Mouse (Mus musculus): Measurements from ENCODE around the gene Mtmr12. TPM values are rescaled to one million over a fixed set of nuclear protein-coding genes. Genes with fewer than 3 reads are reported as not detected.
"Not testable (repeated sequence)": the region's sequence is repeated elsewhere in the genome, so short reads cannot be mapped to it uniquely, and the experiment has no call there.

The Mtmr12 gene
- polyA plus RNA-seq (2012; rRNA removed) = 26.2 and 27.0 TPM in 2 replicates

DNA sequence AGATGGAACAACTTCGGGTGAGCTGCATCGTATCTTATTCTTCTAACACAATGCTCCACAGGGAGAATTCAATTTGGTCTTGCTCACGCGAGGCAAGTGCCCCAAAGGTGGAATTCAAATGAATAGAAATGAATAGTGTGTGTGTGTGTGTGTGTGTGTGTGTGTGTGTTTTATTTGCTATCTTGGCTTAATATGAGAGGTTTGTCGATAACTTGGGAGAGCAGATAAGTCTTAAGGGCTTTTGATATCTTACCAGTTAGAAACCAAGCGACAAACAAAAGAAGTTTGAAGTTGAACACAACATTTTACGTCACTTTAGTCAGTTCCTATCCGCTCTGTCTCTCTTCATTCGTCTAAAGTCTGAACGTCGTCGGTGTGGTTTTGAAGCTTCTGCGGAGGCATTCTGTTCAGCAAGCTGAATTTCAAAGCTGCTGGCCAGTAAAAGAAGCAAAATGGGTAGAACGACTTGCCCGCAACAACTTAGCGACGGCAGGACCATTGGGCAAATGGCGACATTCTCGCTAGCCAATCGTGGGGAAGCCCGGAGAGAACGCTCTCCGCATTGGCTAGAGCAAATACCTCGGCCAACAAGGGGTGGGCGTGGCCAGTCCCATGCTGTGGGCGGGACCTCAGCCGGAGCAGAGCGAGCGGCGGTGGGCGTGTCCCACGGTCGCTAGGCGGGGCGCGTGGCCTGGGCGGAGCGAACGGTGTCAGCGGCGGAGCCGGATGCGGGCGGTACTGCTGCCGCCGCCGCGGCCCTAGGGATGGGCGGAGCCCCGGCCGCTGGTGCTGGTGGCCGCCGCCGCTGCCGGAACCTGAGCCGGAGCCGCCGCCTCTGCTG lies at the start of gene Mtmr12:
Gene Mtmr12, plus strand, starts transcription at position 710 of the 841 bp plus-strand sequence.
- no peak; the same call in none of the 2 replicates for TF ChIP-seq POLR2A (IDR thresholded peaks at IDR 0.05; ENCODE audit: control insufficient read depth, low read depth, low read length)
- no peak for TF ChIP-seq CTCF (IDR thresholded peaks at IDR 0.05; ENCODE audit: control insufficient read depth, insufficient read depth, insufficient replicate concordance, low read depth, low read length)
- Histone ChIP-seq H3K36me3 (ENCODE audit: control insufficient read depth, insufficient read depth, low read length) (no peaks in the 10 kb centered on the region), H3K4me1 (ENCODE audit: control insufficient read depth, insufficient read depth, low read length) (peaks cover 8% of the 10 kb centered on the region), H3K27ac (ENCODE audit: control insufficient read depth, insufficient read depth, low read depth, low read length) (peak within 1 kb of the TSS; percentile 90), H3K27me3 (ENCODE audit: control insufficient read depth, insufficient read depth, low read length) (no peaks in the 10 kb centered on the region), H3K4me3 (ENCODE audit: control insufficient read depth, low read depth, low read length) (peak within 1 kb of the TSS; percentile 91)

DNA sequence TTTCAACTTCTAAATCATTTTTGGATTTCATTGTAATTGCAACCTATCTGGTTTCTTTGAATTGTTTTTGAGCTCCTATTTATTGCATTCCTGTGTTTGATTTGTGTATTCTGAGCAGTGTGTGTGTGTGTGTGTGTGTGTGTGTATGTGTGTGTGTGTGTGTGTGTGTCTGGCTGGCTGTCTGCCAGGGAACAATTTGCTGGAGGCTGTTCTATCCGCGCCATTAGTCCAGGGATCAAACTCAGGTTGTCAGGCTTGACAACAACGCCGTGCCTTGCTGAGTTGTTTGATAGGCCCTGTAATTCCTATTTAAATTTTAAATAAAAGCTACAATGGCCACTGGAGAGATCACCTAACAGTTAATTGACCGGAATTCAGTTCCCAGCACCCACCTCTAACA lies 26.7 kb upstream of the Mtmr12 start:
- H3K36me3 ChIP-seq (ENCODE audit: control insufficient read depth, insufficient read depth, low read length) = no peaks in the 10 kb centered on the region
- H3K4me1 ChIP-seq (ENCODE audit: control insufficient read depth, insufficient read depth, low read length) = no peaks in the 10 kb centered on the region
- no peak for TF ChIP-seq CTCF (IDR thresholded peaks at IDR 0.05; ENCODE audit: control insufficient read depth, insufficient read depth, insufficient replicate concordance, low read depth, low read length)
- TF ChIP-seq POLR2A (IDR thresholded peaks at IDR 0.05; ENCODE audit: control insufficient read depth, low read depth, low read length) = no peak
- no peak overlapping the region for H3K4me3 ChIP-seq (ENCODE audit: control insufficient read depth, low read depth, low read length)
- H3K27me3 ChIP-seq (ENCODE audit: control insufficient read depth, insufficient read depth, low read length) = no peaks in the 10 kb centered on the region
- H3K27ac ChIP-seq (ENCODE audit: control insufficient read depth, insufficient read depth, low read depth, low read length) = no peak overlapping the region

DNA sequence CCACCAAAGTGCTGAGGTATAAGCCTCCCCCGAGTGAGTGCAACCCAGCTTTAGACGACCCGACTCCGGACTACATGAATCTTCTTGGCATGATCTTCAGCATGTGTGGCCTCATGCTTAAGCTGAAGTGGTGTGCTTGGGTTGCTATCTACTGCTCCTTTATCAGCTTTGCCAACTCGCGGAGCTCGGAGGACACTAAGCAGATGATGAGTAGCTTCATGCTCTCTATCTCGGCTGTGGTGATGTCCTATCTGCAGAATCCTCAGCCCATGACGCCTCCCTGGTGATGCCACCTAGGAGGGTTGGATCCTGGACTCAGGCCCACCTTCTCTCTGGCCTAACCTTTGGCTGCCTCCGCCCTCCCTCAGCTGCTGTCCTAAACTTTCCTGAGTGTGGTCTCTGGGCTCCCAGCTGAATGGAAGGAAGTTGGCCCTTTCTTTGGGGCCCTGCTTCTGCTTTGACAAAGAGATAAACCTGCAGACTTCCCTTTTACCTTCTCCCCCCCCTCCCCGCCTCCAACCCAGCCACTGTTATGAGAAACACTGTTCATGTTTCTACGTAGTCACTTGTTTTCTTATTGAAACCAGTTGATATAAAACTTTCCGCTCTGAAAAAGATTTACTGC lies 23.5 kb upstream of the Mtmr12 start:
- not testable (repeated sequence) for H3K4me1 ChIP-seq (ENCODE audit: control insufficient read depth, insufficient read depth, low read length); H3K36me3 ChIP-seq (ENCODE audit: control insufficient read depth, insufficient read depth, low read length); H3K4me3 ChIP-seq (ENCODE audit: control insufficient read depth, low read depth, low read length); H3K27ac ChIP-seq (ENCODE audit: control insufficient read depth, insufficient read depth, low read depth, low read length); H3K27me3 ChIP-seq (ENCODE audit: control insufficient read depth, insufficient read depth, low read length)

DNA sequence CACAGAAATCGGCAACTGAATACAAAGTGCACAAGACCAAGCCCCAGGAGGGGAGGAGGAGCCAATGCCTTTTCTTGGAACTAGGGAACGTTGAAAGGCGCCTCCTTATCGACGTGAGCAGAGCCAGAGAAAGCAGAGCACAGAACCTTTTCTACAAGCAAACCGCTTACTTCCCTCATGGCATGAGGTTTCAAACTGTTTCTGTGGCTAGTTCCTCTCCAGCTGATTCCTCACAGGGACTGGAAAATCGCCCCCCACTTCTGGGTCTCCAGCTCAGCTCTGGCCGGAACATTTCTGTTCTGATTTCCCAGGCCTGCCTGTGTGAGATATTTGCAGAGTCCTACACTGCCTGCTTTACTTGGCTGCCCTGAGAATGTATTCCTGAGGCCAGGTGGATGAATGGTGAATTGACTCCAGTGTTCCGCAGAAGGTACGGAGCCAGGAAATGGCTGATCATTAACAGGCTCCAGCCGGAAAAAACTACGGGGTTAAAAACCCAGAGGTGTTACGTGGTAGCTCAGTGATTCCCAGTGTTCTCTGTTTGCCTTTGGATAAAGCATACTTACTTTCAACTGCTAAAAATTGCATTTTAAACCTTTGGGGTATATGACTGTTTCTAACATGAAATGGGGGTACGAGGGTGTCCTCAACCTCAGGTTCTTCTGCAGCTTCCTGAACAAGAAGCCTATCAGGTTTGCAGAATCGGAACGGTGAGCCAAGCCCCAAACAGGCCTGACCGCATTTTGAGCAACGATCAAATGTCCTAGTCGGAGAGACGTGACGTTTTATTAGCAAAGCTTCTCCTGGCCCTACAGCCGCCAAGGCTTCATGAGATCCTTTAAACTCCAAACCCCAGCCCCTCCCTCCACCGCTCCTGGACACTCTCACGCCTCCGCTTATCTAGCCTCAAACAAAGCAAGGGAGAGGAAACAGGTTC lies 10.7 kb upstream of the Mtmr12 start:
- Histone ChIP-seq H3K36me3 (ENCODE audit: control insufficient read depth, insufficient read depth, low read length) (no peaks in the 10 kb centered on the region), H3K27me3 (ENCODE audit: control insufficient read depth, insufficient read depth, low read length) (no peaks in the 10 kb centered on the region), H3K27ac (ENCODE audit: control insufficient read depth, insufficient read depth, low read depth, low read length) (no peak overlapping the region), H3K4me3 (ENCODE audit: control insufficient read depth, low read depth, low read length) (peak overlapping the region; percentile 81), H3K4me1 (ENCODE audit: control insufficient read depth, insufficient read depth, low read length) (no peaks in the 10 kb centered on the region; the same call in none of the 2 replicates)
- no peak for TF ChIP-seq POLR2A (IDR thresholded peaks at IDR 0.05; ENCODE audit: control insufficient read depth, low read depth, low read length)
- no peak for TF ChIP-seq CTCF (IDR thresholded peaks at IDR 0.05; ENCODE audit: control insufficient read depth, insufficient read depth, insufficient replicate concordance, low read depth, low read length)

DNA sequence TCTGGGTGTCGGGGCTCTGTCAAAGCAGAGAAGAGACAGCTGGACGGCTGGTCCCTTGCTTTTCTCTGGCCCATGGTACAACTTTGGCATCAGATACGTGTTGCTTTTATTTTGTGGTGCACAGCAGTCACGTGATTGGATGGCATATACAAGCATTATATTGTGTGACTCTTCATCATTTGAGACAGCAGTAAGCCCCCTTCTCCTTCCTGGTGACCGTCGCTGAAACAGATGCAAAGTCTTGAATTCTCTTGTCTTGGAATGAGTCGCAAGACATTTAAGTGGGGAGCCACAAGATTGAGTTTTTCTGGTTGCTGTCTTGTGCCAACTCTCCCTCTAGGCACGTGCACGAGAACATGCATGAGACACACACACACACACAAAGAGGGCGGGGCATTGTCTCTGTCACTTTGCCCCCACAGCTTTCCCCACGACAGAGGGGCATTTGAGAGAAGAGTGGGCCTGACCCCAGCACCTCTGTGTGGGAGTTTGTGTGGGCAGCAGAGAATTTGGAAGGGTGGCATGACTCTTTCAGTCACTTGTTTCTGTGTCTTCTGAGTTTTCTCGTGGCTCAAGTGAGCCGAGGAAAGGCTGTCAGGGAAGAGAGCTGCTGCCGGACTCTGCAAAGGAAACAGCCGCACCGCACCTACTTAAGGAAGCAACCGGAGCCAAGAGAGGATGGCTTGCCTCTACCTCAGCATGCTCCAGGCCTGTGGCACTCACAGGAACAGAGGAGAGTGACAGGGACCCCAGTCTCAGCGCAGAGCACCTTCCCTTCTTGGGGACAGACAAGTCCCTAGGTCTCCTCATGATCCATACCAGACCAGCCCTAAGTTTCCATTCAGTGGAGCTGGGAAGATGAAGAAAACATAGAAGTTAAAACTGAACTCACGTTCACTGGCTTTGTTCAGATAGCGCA lies 9.8 kb upstream of the Mtmr12 start:
- H3K36me3 ChIP-seq (ENCODE audit: control insufficient read depth, insufficient read depth, low read length) = no peaks in the 10 kb centered on the region
- peak overlapping the region; percentile 81 for H3K4me3 ChIP-seq (ENCODE audit: control insufficient read depth, low read depth, low read length)
- no peak overlapping the region; the same call in 1 of the 2 replicates for H3K27ac ChIP-seq (ENCODE audit: control insufficient read depth, insufficient read depth, low read depth, low read length)
- TF ChIP-seq CTCF (IDR thresholded peaks at IDR 0.05; ENCODE audit: control insufficient read depth, insufficient read depth, insufficient replicate concordance, low read depth, low read length) = no peak
- no peak for TF ChIP-seq POLR2A (IDR thresholded peaks at IDR 0.05; ENCODE audit: control insufficient read depth, low read depth, low read length)
- no peaks in the 10 kb centered on the region; the same call in none of the 2 replicates for H3K4me1 ChIP-seq (ENCODE audit: control insufficient read depth, insufficient read depth, low read length)
- H3K27me3 ChIP-seq (ENCODE audit: control insufficient read depth, insufficient read depth, low read length) = no peaks in the 10 kb centered on the region

DNA sequence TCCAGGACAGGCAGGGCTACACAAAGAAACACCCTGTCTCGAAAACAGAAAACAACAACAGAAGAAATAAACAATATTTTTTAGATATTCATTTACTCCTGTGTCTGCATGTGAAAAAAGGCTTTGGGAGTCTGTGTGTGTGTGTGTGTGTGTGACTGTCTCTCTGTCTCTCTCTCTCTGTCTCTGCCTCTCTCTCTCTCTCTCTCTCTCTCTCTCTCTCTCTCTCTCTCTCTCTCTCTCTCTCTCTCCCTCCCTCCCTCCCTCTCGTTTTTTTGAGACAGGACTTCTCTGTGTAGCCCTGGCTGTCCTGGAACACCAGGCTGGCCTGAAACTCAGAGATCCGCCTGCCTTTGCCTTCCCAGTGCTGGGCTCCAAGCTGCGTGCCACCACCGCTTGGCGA lies 8.9 kb upstream of the Mtmr12 start:
- TF ChIP-seq CTCF (IDR thresholded peaks at IDR 0.05; ENCODE audit: control insufficient read depth, insufficient read depth, insufficient replicate concordance, low read depth, low read length) (no peak), POLR2A (IDR thresholded peaks at IDR 0.05; ENCODE audit: control insufficient read depth, low read depth, low read length) (no peak)
- Histone ChIP-seq H3K27me3 (ENCODE audit: control insufficient read depth, insufficient read depth, low read length) (no peaks in the 10 kb centered on the region), H3K36me3 (ENCODE audit: control insufficient read depth, insufficient read depth, low read length) (no peaks in the 10 kb centered on the region), H3K27ac (ENCODE audit: control insufficient read depth, insufficient read depth, low read depth, low read length) (no peak overlapping the region; the same call in 1 of the 2 replicates), H3K4me3 (ENCODE audit: control insufficient read depth, low read depth, low read length) (peak overlapping the region; percentile 87), H3K4me1 (ENCODE audit: control insufficient read depth, insufficient read depth, low read length) (no peaks in the 10 kb centered on the region; the same call in none of the 2 replicates)
